Comparison of ENCODE assay signal across 25 mouse cellular contexts in genomic region chr1:94970103-94970759, GRCm38 (mm10).
DNase-seq lines count a peak whose midpoint lies in the region; ATAC-seq and TF ChIP-seq lines count a peak whose summit lies in the region.
"Had no signal": no experiment of that assay in that cellular context is flagged by ENCODE, and none has a peak within 500 bp of the region (broad histone marks: within the 10 kb centered on the region; RNA-seq: fewer than 3 reads in every experiment).

No protein-coding gene starts in this region.

- peak; percentile 75 for DNase-seq in forebrain, embryonic 14.5 days (ENCODE audit: low spot score)
- DNase-seq in forebrain, embryonic 11.5 days (ENCODE audit: low spot score) = no peak
- peak; percentile 18 for DNase-seq in midbrain, embryonic 14.5 days
- DNase-seq in midbrain, embryonic 10.5 days (ENCODE audit: low spot score) = no peak
- DNase-seq in brain, embryonic 14.5 days (ENCODE audit: low read depth) = peak; percentile 79
- peak; percentile 23 for DNase-seq in layer of hippocampus, adult 9-11 months
- DNase-seq in kidney, postnatal 25 days = no peak
- DNase-seq: adrenal gland, postnatal 36 days; cerebellum, adult 18-20 months; cerebellum, postnatal 36 days; gastrocnemius, postnatal 14 days; heart, adult 11 months; kidney, postnatal 4 days; lung, adult 2 months had no signal

- ATAC-seq in forebrain, embryonic 14.5 days = peak; percentile 60
- no peak for ATAC-seq in forebrain, embryonic 11.5 days (replicated peaks; ENCODE audit: low FRiP score)
- no peak for ATAC-seq in midbrain, embryonic 14.5 days (ENCODE audit: low FRiP score, low TSS enrichment)
- ATAC-seq: CD4-positive, CD25-positive, alpha-beta regulatory T cell, adult 4 months; intestine, postnatal 0 days; liver, embryonic 12.5 days; midbrain, embryonic 16.5 days had no signal

- no peak overlapping the region for H3K4me2 ChIP-seq in forebrain, embryonic 14.5 days (ENCODE audit: low read length)
- no peak overlapping the region for H3K4me2 ChIP-seq in forebrain, embryonic 11.5 days (ENCODE audit: low read depth, low read length, severe bottlenecking)
- no peak overlapping the region for H3K4me2 ChIP-seq in midbrain, embryonic 14.5 days (ENCODE audit: low read length)
- H3K4me2 ChIP-seq: embryonic facial prominence, embryonic 15.5 days; heart, embryonic 11.5 days; hindbrain, embryonic 15.5 days; kidney, embryonic 15.5 days; limb, embryonic 13.5 days; liver, embryonic 12.5 days had no signal

- H3K36me3 ChIP-seq in forebrain, embryonic 14.5 days (ENCODE audit: control insufficient read depth, insufficient read depth, low read length) = no peaks in the 10 kb centered on the region
- H3K36me3 ChIP-seq in forebrain, embryonic 11.5 days (ENCODE audit: control insufficient read depth, insufficient read depth, low read length) = no peaks in the 10 kb centered on the region
- H3K36me3 ChIP-seq in midbrain, embryonic 14.5 days (ENCODE audit: control insufficient read depth, insufficient read depth, low read length) = no peaks in the 10 kb centered on the region
- no peaks in the 10 kb centered on the region for H3K36me3 ChIP-seq in midbrain, embryonic 10.5 days
- H3K36me3 ChIP-seq: embryonic facial prominence, embryonic 15.5 days; hindbrain, embryonic 15.5 days; kidney, embryonic 15.5 days; limb, embryonic 13.5 days; liver, embryonic 12.5 days had no signal

- WGBS in forebrain, embryonic 14.5 days = 21% methylated on average over 3 of the region's 3 CpGs
- 74% methylated on average over 3 of the region's 3 CpGs for WGBS in forebrain, embryonic 11.5 days
- 66% methylated on average over 3 of the region's 3 CpGs for WGBS in midbrain, embryonic 14.5 days
- 86% methylated on average over 3 of the region's 3 CpGs for WGBS in midbrain, embryonic 10.5 days

- no peaks in the 10 kb centered on the region for H3K27me3 ChIP-seq in forebrain, embryonic 14.5 days (replicated peaks; ENCODE audit: control insufficient read depth, insufficient read depth, low read length)
- no peaks in the 10 kb centered on the region for H3K27me3 ChIP-seq in forebrain, embryonic 11.5 days (ENCODE audit: control insufficient read depth, insufficient read depth, low read length)
- H3K27me3 ChIP-seq in midbrain, embryonic 14.5 days (ENCODE audit: control insufficient read depth, insufficient read depth, low read length) = no peaks in the 10 kb centered on the region
- no peaks in the 10 kb centered on the region for H3K27me3 ChIP-seq in midbrain, embryonic 10.5 days (ENCODE audit: low read depth, poor library complexity, severe bottlenecking)
- H3K27me3 ChIP-seq: embryonic facial prominence, embryonic 15.5 days; hindbrain, embryonic 15.5 days; kidney, embryonic 15.5 days; limb, embryonic 13.5 days; liver, embryonic 12.5 days; megakaryocyte, embryonic 14.5 days had no signal

- H3K4me1 ChIP-seq in forebrain, embryonic 14.5 days (ENCODE audit: control insufficient read depth, insufficient read depth, low read length) = 0 out of 2 replicates have a peak, but pooled peaks cover 2% of the 10 kb centered on the region
- no peaks in the 10 kb centered on the region for H3K4me1 ChIP-seq in forebrain, embryonic 11.5 days (replicated peaks; ENCODE audit: control insufficient read depth, insufficient read depth, low read length)
- H3K4me1 ChIP-seq in midbrain, embryonic 14.5 days (ENCODE audit: control insufficient read depth, insufficient read depth, low read length) = no peaks in the 10 kb centered on the region
- H3K4me1 ChIP-seq in midbrain, embryonic 10.5 days = no peaks in the 10 kb centered on the region
- H3K4me1 ChIP-seq: embryonic facial prominence, embryonic 15.5 days; hindbrain, embryonic 15.5 days; kidney, embryonic 15.5 days; limb, embryonic 13.5 days; liver, embryonic 12.5 days; megakaryocyte, embryonic 14.5 days had no signal

- no peak for TF ChIP-seq POLR2A in brain, embryonic 14.5 days (IDR thresholded peaks at IDR 0.05; ENCODE audit: borderline replicate concordance, extremely low read depth, insufficient read depth, insufficient read length, poor library complexity, severe bottlenecking)

- TF ChIP-seq CTCF in brain, embryonic 14.5 days (IDR thresholded peaks at IDR 0.05; ENCODE audit: borderline replicate concordance, extremely low read depth, insufficient read depth, insufficient read length) = no peak

- no peaks in the 10 kb centered on the region for H3K9me3 ChIP-seq in forebrain, embryonic 14.5 days (replicated peaks; ENCODE audit: control insufficient read depth, low read length)
- H3K9me3 ChIP-seq in forebrain, embryonic 11.5 days (ENCODE audit: control insufficient read depth, low read length) = no peaks in the 10 kb centered on the region
- no peaks in the 10 kb centered on the region for H3K9me3 ChIP-seq in midbrain, embryonic 14.5 days (ENCODE audit: control insufficient read depth, low read length)
- H3K9me3 ChIP-seq in midbrain, embryonic 10.5 days (replicated peaks) = no peaks in the 10 kb centered on the region
- H3K9me3 ChIP-seq: embryonic facial prominence, embryonic 15.5 days; hindbrain, embryonic 15.5 days; kidney, embryonic 15.5 days; limb, embryonic 13.5 days; liver, embryonic 12.5 days; megakaryocyte, embryonic 14.5 days had no signal

- H3K4me3 ChIP-seq in forebrain, embryonic 14.5 days (ENCODE audit: low read depth, low read length) = no peak overlapping the region
- no peak overlapping the region for H3K4me3 ChIP-seq in forebrain, embryonic 11.5 days (ENCODE audit: low read depth, low read length)
- H3K4me3 ChIP-seq in midbrain, embryonic 14.5 days (replicated peaks; ENCODE audit: low read depth, low read length) = no peak overlapping the region
- H3K4me3 ChIP-seq in midbrain, embryonic 10.5 days = no peak overlapping the region
- H3K4me3 ChIP-seq: embryonic facial prominence, embryonic 15.5 days; hindbrain, embryonic 15.5 days; kidney, embryonic 15.5 days; limb, embryonic 13.5 days; liver, embryonic 12.5 days; megakaryocyte, embryonic 14.5 days had no signal

- no peak overlapping the region for H3K9ac ChIP-seq in forebrain, embryonic 14.5 days (ENCODE audit: low read length)
- H3K9ac ChIP-seq in forebrain, embryonic 11.5 days (ENCODE audit: low read length) = no peak overlapping the region
- H3K9ac ChIP-seq in midbrain, embryonic 14.5 days (replicated peaks; ENCODE audit: low read length) = no peak overlapping the region
- H3K9ac ChIP-seq: embryonic facial prominence, embryonic 15.5 days; hindbrain, embryonic 15.5 days; kidney, embryonic 15.5 days; limb, embryonic 13.5 days; liver, embryonic 12.5 days had no signal

- no peak overlapping the region for H3K27ac ChIP-seq in forebrain, embryonic 14.5 days (ENCODE audit: low read depth, low read length)
- H3K27ac ChIP-seq in forebrain, embryonic 11.5 days (ENCODE audit: low read depth, low read length) = no peak overlapping the region
- H3K27ac ChIP-seq in midbrain, embryonic 14.5 days (replicated peaks; ENCODE audit: low read depth, low read length) = no peak overlapping the region
- H3K27ac ChIP-seq in midbrain, embryonic 10.5 days (replicated peaks) = no peak overlapping the region
- H3K27ac ChIP-seq: embryonic facial prominence, embryonic 15.5 days; hindbrain, embryonic 15.5 days; kidney, embryonic 15.5 days; limb, embryonic 13.5 days; liver, embryonic 12.5 days; stomach, postnatal 0 days had no signal

Comparison
In these comparisons a context has a peak if more than half of its experiments do, and no peak if none do; other contexts are left out.
1. DNase-seq: peak in forebrain, embryonic 14.5 days (single experiment), midbrain, embryonic 14.5 days (single experiment), brain, embryonic 14.5 days (single experiment) and layer of hippocampus, adult 9-11 months (single experiment); none in forebrain, embryonic 11.5 days (single experiment), midbrain, embryonic 10.5 days (single experiment) and kidney, postnatal 25 days (0 of 2).